Mouse (Mus musculus) MEL (cell line): ENCODE data around the gene Cdca7. TPM values are rescaled to one million over a fixed set of nuclear protein-coding genes. Genes with fewer than 3 reads are reported as not detected.

Experiments
- DNase-seq: peaks from one replicate; pipeline ENCODE4 v3.0.0; 2011; ENCODE audit warnings: low read depth, low spot score
- H3K27ac ChIP-seq: 2 replicates; pipeline ENCODE4 v1.5.1; 2012; ENCODE audit warnings: low read depth, mild to moderate bottlenecking, control low read depth, low read length, moderate library complexity; ENCODE audit not compliant: control insufficient read depth
- H3K27me3 ChIP-seq, 2 experiments: fragments of 150-350 bp in 1 of 2; sonication (generic) in 1 of 2; 2 replicates each; pipeline ENCODE4 v1.6.1; 2012; ENCODE audit warnings: low read length in 2 of 2, mild to moderate bottlenecking in 2 of 2, improper control_type of control experiment in 1 of 2, moderate library complexity in 1 of 2; ENCODE audit not compliant: insufficient read depth in 2 of 2, control insufficient read depth in 1 of 2
- H3K36me3 ChIP-seq, 2 experiments: 2 replicates each; pipeline ENCODE4 v1.6.1; 2012 to 2014; ENCODE audit warnings: low read length in 2 of 2, improper control_type of control experiment in 1 of 2, inconsistent platforms in 1 of 2, mild to moderate bottlenecking in 1 of 2; ENCODE audit not compliant: insufficient read depth in 2 of 2, control insufficient read depth in 1 of 2
- H3K4me1 ChIP-seq, 2 experiments: fragments of 150-350 bp in 1 of 2; sonication (generic) in 1 of 2; 2 replicates each; pipeline ENCODE4 v1.6.1; 2012; ENCODE audit warnings: low read length in 2 of 2, improper control_type of control experiment in 1 of 2, mild to moderate bottlenecking in 1 of 2; ENCODE audit not compliant: insufficient read depth in 2 of 2, control insufficient read depth in 1 of 2
- H3K4me3 ChIP-seq, 2 experiments: fragments of 150-350 bp in 1 of 2; sonication (generic) in 1 of 2; 2 replicates each; pipeline ENCODE4 v1.5.1; 2012; ENCODE audit warnings: low read depth in 2 of 2, low read length in 2 of 2, mild to moderate bottlenecking in 2 of 2, moderate library complexity in 2 of 2, control low read depth in 1 of 2, improper control_type of control experiment in 1 of 2; ENCODE audit not compliant: control insufficient read depth in 1 of 2, insufficient read depth in 1 of 2
- H3K79me2 ChIP-seq: 2 replicates; pipeline ENCODE4 v1.6.1; 2012; ENCODE audit warnings: mild to moderate bottlenecking, low read length, moderate library complexity; ENCODE audit not compliant: control insufficient read depth, poor library complexity, insufficient read depth
- H3K9ac ChIP-seq: 2 replicates; pipeline ENCODE4 v1.6.1; 2012; ENCODE audit warnings: low read depth, mild to moderate bottlenecking, control low read depth, low read length, moderate library complexity; ENCODE audit not compliant: control insufficient read depth, poor library complexity, severe bottlenecking
- H3K9me3 ChIP-seq: fragments of 150-350 bp; sonication (generic); replicated peaks from 2 replicates; pipeline ENCODE4 v1.6.1; 2012; ENCODE audit warnings: mild to moderate bottlenecking, low read length, improper control_type of control experiment, moderate library complexity; ENCODE audit not compliant: insufficient read depth
- BHLHE40 ChIP-seq: IDR thresholded peaks from 2 replicates; pipeline ENCODE4 v1.6.1; 2012; ENCODE audit warnings: low read depth, mild to moderate bottlenecking, inconsistent platforms, low read length, improper control_type of control experiment, borderline replicate concordance
- CHD1 ChIP-seq: IDR thresholded peaks from 2 replicates; pipeline ENCODE4 v1.6.1; 2012; ENCODE audit warnings: low read depth, mild to moderate bottlenecking, inconsistent platforms, low read length, improper control_type of control experiment
- E2F4 ChIP-seq: IDR thresholded peaks from 2 replicates; pipeline ENCODE4 v1.6.1; 2011; ENCODE audit warnings: low read depth, low read length, improper control_type of control experiment, borderline replicate concordance
- GABPA ChIP-seq: IDR thresholded peaks from 2 replicates; pipeline ENCODE4 v1.6.1; 2012; ENCODE audit warnings: low read depth, mild to moderate bottlenecking, inconsistent platforms, low read length, improper control_type of control experiment, moderate library complexity
- HCFC1 ChIP-seq: IDR thresholded peaks from 2 replicates; pipeline ENCODE4 v1.6.1; 2012; ENCODE audit warnings: low read depth, mild to moderate bottlenecking, inconsistent platforms, low read length, improper control_type of control experiment, moderate library complexity
- JUND ChIP-seq: IDR thresholded peaks from 2 replicates; pipeline ENCODE4 v1.6.1; 2011; ENCODE audit warnings: low read depth, mild to moderate bottlenecking, improper control_type of control experiment, low read length
- KAT2A ChIP-seq: conservative IDR thresholded peaks from 2 replicates; pipeline ENCODE4 v1.6.1; 2012; ENCODE audit warnings: low read depth, low read length, improper control_type of control experiment, inconsistent platforms
- MAX ChIP-seq: IDR thresholded peaks from 2 replicates; pipeline ENCODE4 v1.6.1; 2011; ENCODE audit warnings: low read length, improper control_type of control experiment
- MAZ ChIP-seq: IDR thresholded peaks from 2 replicates; pipeline ENCODE4 v1.6.1; 2012; ENCODE audit warnings: low read depth, mild to moderate bottlenecking, inconsistent platforms, low read length, improper control_type of control experiment
- MEF2A ChIP-seq: IDR thresholded peaks from 2 replicates; pipeline ENCODE4 v1.6.1; 2014; ENCODE audit warnings: low read depth, mild to moderate bottlenecking, inconsistent platforms, low read length, improper control_type of control experiment; ENCODE audit not compliant: poor library complexity, insufficient replicate concordance, severe bottlenecking; ENCODE audit errors: extremely low read depth
- MXI1 ChIP-seq: IDR thresholded peaks from 2 replicates; pipeline ENCODE4 v1.6.1; 2011; ENCODE audit warnings: mild to moderate bottlenecking, low read depth, low read length, improper control_type of control experiment
- MYC ChIP-seq: IDR thresholded peaks from 2 replicates; pipeline ENCODE4 v1.6.1; 2011; ENCODE audit warnings: low read depth, mild to moderate bottlenecking, low read length, improper control_type of control experiment, moderate library complexity
- POLR2AphosphoS5 ChIP-seq: IDR thresholded peaks from 2 replicates; pipeline ENCODE4 v1.6.1; 2012; ENCODE audit warnings: low read depth, borderline replicate concordance, mild to moderate bottlenecking, inconsistent platforms, low read length, moderate library complexity, mixed read lengths
- RAD21 ChIP-seq: IDR thresholded peaks from 2 replicates; pipeline ENCODE4 v1.6.1; 2011; ENCODE audit warnings: mild to moderate bottlenecking, low read depth, low read length, improper control_type of control experiment
- SIN3A ChIP-seq: IDR thresholded peaks from 2 replicates; pipeline ENCODE4 v1.6.1; 2012; ENCODE audit warnings: low read length, improper control_type of control experiment, inconsistent platforms
- TAL1 ChIP-seq: IDR thresholded peaks from 2 replicates; pipeline ENCODE4 v1.6.1; 2012; ENCODE audit warnings: mild to moderate bottlenecking, inconsistent platforms, low read length, moderate library complexity, mixed read lengths
- TCF12 ChIP-seq: IDR thresholded peaks from 2 replicates; pipeline ENCODE4 v1.6.1; 2014; ENCODE audit warnings: low read depth, mild to moderate bottlenecking, inconsistent platforms, low read length, improper control_type of control experiment, moderate library complexity
- USF1 ChIP-seq: IDR thresholded peaks from 2 replicates; pipeline ENCODE4 v1.6.1; 2014; ENCODE audit warnings: low read depth, mild to moderate bottlenecking, inconsistent platforms, low read length, improper control_type of control experiment, moderate library complexity
- ZKSCAN1 ChIP-seq: IDR thresholded peaks from 2 replicates; pipeline ENCODE4 v1.6.1; 2012; ENCODE audit warnings: low read depth, mild to moderate bottlenecking, inconsistent platforms, low read length, improper control_type of control experiment, moderate library complexity
- ZMIZ1 ChIP-seq: IDR thresholded peaks from 2 replicates; pipeline ENCODE4 v1.6.1; 2012; ENCODE audit warnings: low read depth, mild to moderate bottlenecking, inconsistent platforms, low read length, improper control_type of control experiment, moderate library complexity
- polyA plus RNA-seq, 2 experiments: library from polyadenylated mRNA; stranded (reverse) in 1 of 2; unstranded in 1 of 2; fragments of >175 nt in 1 of 2; fragments of >200 nt in 1 of 2; gene quantifications; 2 replicates each; pipeline versions ENCODE4 v1.2.1 to v1.2.4; 2012; ENCODE audit warnings: low replicate concordance in 2 of 2, low read depth in 1 of 2; ENCODE audit not compliant: insufficient read length in 2 of 2, insufficient read depth in 1 of 2, missing spikeins in 1 of 2
- total RNA-seq: library from RNA; depleted of rRNA; stranded (reverse); fragments of 300-350 nt; gene quantifications from 2 replicates; pipeline ENCODE4 v1.2.3, GENCODE M21; 2012

Cdca7 gene
- total and polyA plus RNA-seq, 3 experiments, result 97.2 to 175 (median 123) TPM

DNA sequence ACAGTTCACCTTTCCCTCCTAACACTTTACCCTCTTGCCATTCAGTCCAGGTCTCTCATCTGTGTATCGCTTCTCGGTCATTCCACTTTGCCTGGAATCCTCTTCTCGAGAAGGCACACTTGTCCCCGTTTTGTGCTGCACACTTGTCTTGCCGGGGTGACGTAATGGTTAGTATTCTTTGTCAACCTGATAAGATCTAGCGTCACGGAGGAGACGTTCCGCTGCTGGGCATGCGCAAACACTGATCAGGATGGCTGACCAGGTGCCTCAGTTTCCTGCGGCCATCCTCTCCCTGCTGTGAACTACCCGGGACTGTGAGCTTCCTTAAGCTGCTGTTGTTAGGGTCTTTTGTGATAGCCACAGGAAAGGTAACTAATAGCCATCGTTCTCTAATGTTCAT, 17.1 kb downstream of the Cdca7 start:
- Histone ChIP-seq H3K4me3 (no peak overlapping the region), H3K9ac (no peak overlapping the region), H3K9me3 (no peaks in the 10 kb centered on the region), H3K27ac (no peak overlapping the region), H3K36me3 (no peaks in the 10 kb centered on the region), H3K4me1 (no peaks in the 10 kb centered on the region), H3K27me3 (peaks cover 4 to 6% of the 10 kb centered on the region in 2 experiments; a peak in 3 of 4 replicates), H3K79me2 (no peaks in the 10 kb centered on the region)
- TF ChIP-seq MYC, result no peak
- no peak for DNase-seq

DNA sequence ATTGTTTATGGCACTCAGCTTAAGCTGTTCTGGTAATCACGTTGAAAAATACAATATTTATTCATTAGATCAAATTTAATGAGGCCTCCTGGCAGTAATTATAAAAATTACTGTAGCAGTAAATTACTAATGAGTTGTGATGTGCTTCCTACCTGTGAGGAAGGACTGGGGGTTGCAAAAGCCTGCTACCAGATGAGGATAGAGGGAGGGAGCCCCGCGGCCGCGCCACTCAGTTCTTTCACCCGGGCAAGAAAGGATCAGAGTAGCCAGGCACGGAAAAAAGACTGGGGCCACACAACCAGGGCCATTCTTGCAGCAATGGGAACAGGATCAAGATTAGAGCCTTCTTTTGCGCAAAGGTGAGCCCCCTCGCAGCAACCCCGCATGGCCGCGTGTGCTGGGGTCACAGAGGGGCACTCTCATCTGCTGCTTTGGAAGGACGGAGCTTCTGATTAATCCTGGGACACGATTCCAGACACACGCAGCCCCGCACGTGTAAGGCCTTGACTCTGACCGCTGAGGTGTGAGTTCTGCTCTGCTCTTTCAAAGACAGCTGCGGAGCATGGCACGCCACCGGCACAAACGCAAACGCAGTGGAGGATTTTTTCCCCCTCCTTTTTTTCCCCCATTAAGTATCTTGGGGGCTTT, 23.2 kb downstream of the Cdca7 start:
- H3K27ac ChIP-seq, result no peak overlapping the region
- no peak for DNase-seq
- H3K4me3 ChIP-seq, result no peak overlapping the region
- H3K9me3 ChIP-seq, result no peaks in the 10 kb centered on the region
- no peaks in the 10 kb centered on the region for H3K4me1 ChIP-seq
- TF ChIP-seq HCFC1 (no peak), GABPA (no peak), MEF2A (no peak), RAD21 (no peak), MAZ (no peak), SIN3A (no peak), MAX (no peak), ZKSCAN1 (no peak), USF1 (no peak), MXI1 (no peak)
- no peaks in the 10 kb centered on the region for H3K79me2 ChIP-seq
- peaks cover 6% of the 10 kb centered on the region in 2 experiments for H3K27me3 ChIP-seq
- no peaks in the 10 kb centered on the region for H3K36me3 ChIP-seq
- H3K9ac ChIP-seq, result no peak overlapping the region

DNA sequence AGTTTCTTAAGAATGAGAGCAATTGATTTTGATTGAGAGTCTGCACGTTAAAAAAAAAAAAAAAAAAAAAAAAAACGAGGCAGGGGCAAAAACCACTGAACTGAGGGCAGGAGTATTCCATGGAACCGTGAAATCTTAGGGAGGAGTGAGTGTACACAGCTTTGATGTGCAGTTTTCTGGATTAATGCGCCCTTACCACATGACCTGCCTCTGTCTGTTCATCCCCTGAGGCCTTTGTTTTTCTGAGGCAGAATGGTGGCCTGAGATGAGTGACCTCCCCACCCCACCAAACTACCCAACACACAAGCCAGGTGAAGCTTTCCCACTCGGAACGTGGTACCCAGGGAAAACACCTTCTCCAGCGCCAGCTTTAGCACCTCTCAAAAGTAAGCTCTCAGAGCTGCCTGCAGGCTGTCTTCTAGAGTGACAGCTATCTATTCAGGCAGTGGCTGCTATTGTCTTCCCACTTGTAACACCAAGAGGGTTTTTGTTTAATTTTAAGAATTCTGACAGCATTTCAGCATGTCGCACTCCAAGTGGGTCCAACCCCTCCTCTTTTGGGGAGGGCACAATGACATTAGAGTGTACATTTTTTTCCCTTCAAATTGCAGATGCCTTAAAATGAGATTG, 23.9 kb downstream of the Cdca7 start:
- H3K27ac ChIP-seq, result no peak overlapping the region
- no peak overlapping the region for H3K4me3 ChIP-seq
- no peaks in the 10 kb centered on the region for H3K9me3 ChIP-seq
- H3K27me3 ChIP-seq, result peaks cover 4 to 6% of the 10 kb centered on the region in 2 experiments
- H3K36me3 ChIP-seq, result no peaks in the 10 kb centered on the region
- no peak overlapping the region for H3K9ac ChIP-seq
- H3K4me1 ChIP-seq, result no peaks in the 10 kb centered on the region
- no peaks in the 10 kb centered on the region for H3K79me2 ChIP-seq
- TF ChIP-seq JUND (no peak), E2F4 (no peak), CHD1 (no peak), MXI1 (no peak), HCFC1 (no peak), ZKSCAN1 (no peak), MAX (no peak), ZMIZ1 (no peak), KAT2A (no peak), POLR2AphosphoS5 (no peak), TAL1 (no peak), BHLHE40 (no peak), TCF12 (no peak)
- no peak for DNase-seq
